Mouse (Mus musculus): ENCODE measurements around the gene Gps1. TPM values are rescaled to one million over a fixed set of nuclear protein-coding genes. Genes with fewer than 3 reads are reported as not detected.

The Gps1 gene
- polyA plus RNA-seq, 1 experiment from 2014 or later, result 124 TPM

- Histone ChIP-seq H3K27me3 (ENCODE audit: control insufficient read depth, insufficient read depth, low read length) (no peaks in the 10 kb centered on the region), H3K9ac (ENCODE audit: low read length) (no peak overlapping the region), H3K4me1 (ENCODE audit: control insufficient read depth, insufficient read depth, low read length) (no peaks in the 10 kb centered on the region), H3K36me3 (ENCODE audit: control insufficient read depth, insufficient read depth) (peaks cover 66% of the 10 kb centered on the region), H3K4me3 (ENCODE audit: low read length) (no peak overlapping the region), H3K4me2 (ENCODE audit: low read depth, low read length) (no peak overlapping the region), H3K27ac (ENCODE audit: low read length) (no peak overlapping the region), H3K9me3 (replicated peaks; ENCODE audit: control insufficient read depth, low read length) (no peaks in the 10 kb centered on the region)
- ATAC-seq (replicated peaks; ENCODE audit: extremely low read depth, insufficient read depth, low FRiP score), result no peak
- WGBS, result 82% methylated on average over 12 of the region's 12 CpGs
Measured at GRCm38 (mm10) chr11:120808010-120808409, 23.9 kb downstream of the Gps1 start.

- Histone ChIP-seq H3K4me1 (ENCODE audit: control insufficient read depth, insufficient read depth, low read length) (no peaks in the 10 kb centered on the region), H3K27ac (ENCODE audit: low read length) (no peak overlapping the region), H3K9me3 (replicated peaks; ENCODE audit: control insufficient read depth, low read length) (no peaks in the 10 kb centered on the region), H3K36me3 (ENCODE audit: control insufficient read depth, insufficient read depth) (peaks cover 95% of the 10 kb centered on the region), H3K27me3 (ENCODE audit: control insufficient read depth, insufficient read depth, low read length) (no peaks in the 10 kb centered on the region), H3K4me3 (ENCODE audit: low read length) (no peak overlapping the region), H3K4me2 (ENCODE audit: low read depth, low read length) (no peak overlapping the region), H3K9ac (ENCODE audit: low read length) (no peak overlapping the region)
- WGBS, result 93% methylated on average over 16 of the region's 16 CpGs
- no peak for ATAC-seq (replicated peaks; ENCODE audit: extremely low read depth, insufficient read depth, low FRiP score)
Measured at GRCm38 (mm10) chr11:120812068-120812467, 28.0 kb downstream of the Gps1 start.

- no peak for ATAC-seq (replicated peaks; ENCODE audit: extremely low read depth, insufficient read depth, low FRiP score)
- Histone ChIP-seq H3K36me3 (ENCODE audit: control insufficient read depth, insufficient read depth) (peaks cover 75% of the 10 kb centered on the region), H3K4me1 (ENCODE audit: control insufficient read depth, insufficient read depth, low read length) (peaks cover 15% of the 10 kb centered on the region), H3K4me3 (ENCODE audit: low read length) (no peak overlapping the region), H3K27ac (ENCODE audit: low read length) (no peak overlapping the region), H3K4me2 (ENCODE audit: low read depth, low read length) (no peak overlapping the region), H3K27me3 (ENCODE audit: control insufficient read depth, insufficient read depth, low read length) (no peaks in the 10 kb centered on the region), H3K9ac (ENCODE audit: low read length) (no peak overlapping the region), H3K9me3 (replicated peaks; ENCODE audit: control insufficient read depth, low read length) (no peaks in the 10 kb centered on the region)
- WGBS, result 86% methylated on average over 6 of the region's 6 CpGs
Measured at GRCm38 (mm10) chr11:120817358-120817757, 33.3 kb downstream of the Gps1 start.

- Histone ChIP-seq H3K4me2 (ENCODE audit: low read depth, low read length) (no peak overlapping the region), H3K9ac (ENCODE audit: low read length) (no peak overlapping the region), H3K27me3 (ENCODE audit: control insufficient read depth, insufficient read depth, low read length) (no peaks in the 10 kb centered on the region), H3K4me1 (ENCODE audit: control insufficient read depth, insufficient read depth, low read length) (peaks cover 24% of the 10 kb centered on the region), H3K36me3 (ENCODE audit: control insufficient read depth, insufficient read depth) (peaks cover 68% of the 10 kb centered on the region), H3K4me3 (ENCODE audit: low read length) (no peak overlapping the region), H3K27ac (ENCODE audit: low read length) (no peak overlapping the region), H3K9me3 (replicated peaks; ENCODE audit: control insufficient read depth, low read length) (no peaks in the 10 kb centered on the region)
- ATAC-seq (replicated peaks; ENCODE audit: extremely low read depth, insufficient read depth, low FRiP score), result no peak
- WGBS, result 95% methylated on average over 13 of the region's 13 CpGs
Measured at GRCm38 (mm10) chr11:120818251-120818650, 34.2 kb downstream of the Gps1 start.

GRCm38 (mm10) chr11:120819556-120819955 lies 35.5 kb downstream of the Gps1 start:
- H3K9ac ChIP-seq (ENCODE audit: low read length), result no peak overlapping the region
- no peak for ATAC-seq (replicated peaks; ENCODE audit: extremely low read depth, insufficient read depth, low FRiP score)
- H3K27ac ChIP-seq (ENCODE audit: low read length), result no peak overlapping the region
- H3K9me3 ChIP-seq (replicated peaks; ENCODE audit: control insufficient read depth, low read length), result no peaks in the 10 kb centered on the region
- peaks cover 55% of the 10 kb centered on the region for H3K36me3 ChIP-seq (ENCODE audit: control insufficient read depth, insufficient read depth)
- peaks cover 24% of the 10 kb centered on the region for H3K4me1 ChIP-seq (ENCODE audit: control insufficient read depth, insufficient read depth, low read length)
- no peak overlapping the region for H3K4me3 ChIP-seq (ENCODE audit: low read length)
- H3K4me2 ChIP-seq (ENCODE audit: low read depth, low read length), result no peak overlapping the region
- H3K27me3 ChIP-seq (ENCODE audit: control insufficient read depth, insufficient read depth, low read length), result no peaks in the 10 kb centered on the region
- WGBS, result 90% methylated on average over 6 of the region's 6 CpGs

- Histone ChIP-seq H3K4me3 (ENCODE audit: low read length) (no peak overlapping the region), H3K4me2 (ENCODE audit: low read depth, low read length) (no peak overlapping the region), H3K27me3 (ENCODE audit: control insufficient read depth, insufficient read depth, low read length) (no peaks in the 10 kb centered on the region), H3K9ac (ENCODE audit: low read length) (no peak overlapping the region), H3K4me1 (ENCODE audit: control insufficient read depth, insufficient read depth, low read length) (peaks cover 31% of the 10 kb centered on the region), H3K27ac (ENCODE audit: low read length) (no peak overlapping the region), H3K36me3 (ENCODE audit: control insufficient read depth, insufficient read depth) (peaks cover 45% of the 10 kb centered on the region), H3K9me3 (replicated peaks; ENCODE audit: control insufficient read depth, low read length) (no peaks in the 10 kb centered on the region)
- 92% methylated on average over 14 of the region's 14 CpGs for WGBS
- ATAC-seq (replicated peaks; ENCODE audit: extremely low read depth, insufficient read depth, low FRiP score), result no peak
Measured at GRCm38 (mm10) chr11:120820546-120820945, 36.5 kb downstream of the Gps1 start.

- peaks cover 36% of the 10 kb centered on the region for H3K4me1 ChIP-seq (ENCODE audit: control insufficient read depth, insufficient read depth, low read length)
- H3K27ac ChIP-seq (ENCODE audit: low read length), result 0 out of 2 replicates have a peak overlapping the region, but pooled peaks have one; percentile 4
- no peaks in the 10 kb centered on the region for H3K9me3 ChIP-seq (replicated peaks; ENCODE audit: control insufficient read depth, low read length)
- no peak overlapping the region for H3K9ac ChIP-seq (ENCODE audit: low read length)
- 70% methylated on average over 14 of the region's 14 CpGs for WGBS
- H3K27me3 ChIP-seq (ENCODE audit: control insufficient read depth, insufficient read depth, low read length), result no peaks in the 10 kb centered on the region
- no peak for ATAC-seq (replicated peaks; ENCODE audit: extremely low read depth, insufficient read depth, low FRiP score)
- peak overlapping the region; percentile 13 for H3K4me2 ChIP-seq (ENCODE audit: low read depth, low read length)
- H3K4me3 ChIP-seq (ENCODE audit: low read length), result no peak overlapping the region
- peaks cover 38% of the 10 kb centered on the region for H3K36me3 ChIP-seq (ENCODE audit: control insufficient read depth, insufficient read depth)
Measured at GRCm38 (mm10) chr11:120821076-120821922, 37.2 kb downstream of the Gps1 start.

GRCm38 (mm10) chr11:120822321-120822720 lies 38.2 kb downstream of the Gps1 start:
- Histone ChIP-seq H3K27me3 (ENCODE audit: control insufficient read depth, insufficient read depth, low read length) (no peaks in the 10 kb centered on the region), H3K9ac (ENCODE audit: low read length) (peak overlapping the region; percentile 93), H3K4me2 (ENCODE audit: low read depth, low read length) (peak overlapping the region; percentile 72), H3K4me1 (ENCODE audit: control insufficient read depth, insufficient read depth, low read length) (peaks cover 36% of the 10 kb centered on the region), H3K4me3 (ENCODE audit: low read length) (peak overlapping the region; percentile 78), H3K9me3 (replicated peaks; ENCODE audit: control insufficient read depth, low read length) (no peaks in the 10 kb centered on the region), H3K36me3 (ENCODE audit: control insufficient read depth, insufficient read depth) (peaks cover 29% of the 10 kb centered on the region), H3K27ac (ENCODE audit: low read length) (no peak overlapping the region)
- WGBS, result 52% methylated on average over 4 of the region's 4 CpGs
- ATAC-seq (replicated peaks; ENCODE audit: extremely low read depth, insufficient read depth, low FRiP score), result no peak

GRCm38 (mm10) chr11:120822831-120823550 lies 38.9 kb downstream of the Gps1 start:
- H3K27me3 ChIP-seq (ENCODE audit: control insufficient read depth, insufficient read depth, low read length), result no peaks in the 10 kb centered on the region
- peaks cover 36% of the 10 kb centered on the region for H3K4me1 ChIP-seq (ENCODE audit: control insufficient read depth, insufficient read depth, low read length)
- peak overlapping the region; percentile 78 for H3K4me3 ChIP-seq (ENCODE audit: low read length)
- no peaks in the 10 kb centered on the region for H3K9me3 ChIP-seq (replicated peaks; ENCODE audit: control insufficient read depth, low read length)
- H3K27ac ChIP-seq (ENCODE audit: low read length), result peak overlapping the region; percentile 89
- no peak for ATAC-seq (replicated peaks; ENCODE audit: extremely low read depth, insufficient read depth, low FRiP score)
- WGBS, result 1% methylated on average over 14 of the region's 14 CpGs
- H3K9ac ChIP-seq (ENCODE audit: low read length), result peak overlapping the region; percentile 93
- peak overlapping the region; percentile 72 for H3K4me2 ChIP-seq (ENCODE audit: low read depth, low read length)
- peaks cover 23% of the 10 kb centered on the region for H3K36me3 ChIP-seq (ENCODE audit: control insufficient read depth, insufficient read depth)

All from heart, embryonic 16.5 days (tissue).